Comparison of ENCODE assay signal across 19 mouse cellular contexts in genomic region chr5:67410426-67410825, GRCm38 (mm10). TPM values are rescaled to one million over a fixed set of nuclear protein-coding genes. Genes with fewer than 3 reads are reported as not detected.
A peak's percentile ranks its signal among the peaks of the same experiment; 100 is the strongest.
DNase-seq lines count a peak whose midpoint lies in the region.
"Had no signal": no experiment of that assay in that cellular context is flagged by ENCODE, and none has a peak within 500 bp of the region (broad histone marks: within the 10 kb centered on the region; RNA-seq: fewer than 3 reads in every experiment).

No protein-coding gene starts in this region.

- peaks cover 42% of the 10 kb centered on the region for H3K36me3 ChIP-seq in heart, embryonic 10.5 days
- H3K36me3 ChIP-seq: forebrain, embryonic 15.5 days; hindbrain, embryonic 12.5 days; limb, embryonic 15.5 days; midbrain, embryonic 15.5 days had no signal

- H3K9me3 ChIP-seq in heart, embryonic 10.5 days: no peaks in the 10 kb centered on the region
- H3K9me3 ChIP-seq: forebrain, embryonic 15.5 days; hindbrain, embryonic 12.5 days; limb, embryonic 15.5 days; midbrain, embryonic 15.5 days had no signal

- peaks cover 45% of the 10 kb centered on the region for H3K4me1 ChIP-seq in heart, embryonic 10.5 days
- H3K4me1 ChIP-seq: forebrain, embryonic 15.5 days; hindbrain, embryonic 12.5 days; midbrain, embryonic 15.5 days had no signal

- DNase-seq in heart, embryonic 10.5 days (ENCODE audit: low spot score): peak; percentile 84
- DNase-seq in heart, postnatal 25 days (ENCODE audit: low spot score): no peak
- peak; percentile 46 for DNase-seq in urinary bladder, postnatal 14 days (ENCODE audit: low spot score)
- no peak for DNase-seq in urinary bladder, postnatal 4 days (ENCODE audit: low spot score in 2 of 2)
- peak; percentile 20 for DNase-seq in lung, postnatal 14 days
- DNase-seq in cerebellum, adult 18-20 months: no peak
- DNase-seq in ovary, postnatal 36 days (ENCODE audit: low spot score): no peak
- DNase-seq in thymus, adult 18-20 months: no peak
- DNase-seq: adrenal gland, postnatal 14 days; cerebellum, postnatal 25 days; gastrocnemius, postnatal 14 days; kidney, adult 2 months; kidney, postnatal 36 days; layer of hippocampus, postnatal 36 days; right cerebral cortex, postnatal 4 days had no signal

- H3K27ac ChIP-seq in heart, embryonic 10.5 days: peak overlapping the region; percentile 76; the same call in 1 of the 2 replicates
- H3K27ac ChIP-seq: forebrain, embryonic 15.5 days; hindbrain, embryonic 12.5 days; limb, embryonic 15.5 days; midbrain, embryonic 15.5 days had no signal

- intact Hi-C loops in heart, postnatal 25 days (cut with DNase I): no loop called here

- WGBS in heart, embryonic 10.5 days: 15% methylated on average over 4 of the region's 4 CpGs

- no peaks in the 10 kb centered on the region for H3K27me3 ChIP-seq in heart, embryonic 10.5 days (ENCODE audit: insufficient read depth, poor library complexity, severe bottlenecking)
- H3K27me3 ChIP-seq: forebrain, embryonic 15.5 days; hindbrain, embryonic 12.5 days; limb, embryonic 15.5 days; midbrain, embryonic 15.5 days had no signal

- no peak overlapping the region for H3K4me3 ChIP-seq in heart, embryonic 10.5 days
- H3K4me3 ChIP-seq: forebrain, embryonic 15.5 days; hindbrain, embryonic 12.5 days; limb, embryonic 15.5 days; midbrain, embryonic 15.5 days had no signal

RNA-seq across cellular contexts. Expression of gene Bend4, which starts 17.7 kb away (rescaled TPM):
- 23.5 and 24.0 TPM in 2 replicates for polyA plus RNA-seq in heart, embryonic 10.5 days (2016; fragmentation: Nextera tagmentation; extraction: Ambion mirVana)
- 1 to 10 TPM; 2.3 TPM for total RNA-seq in heart, postnatal 25 days (2021)

Comparison
In these comparisons a context has a peak if more than half of its experiments do, and no peak if none do; other contexts are left out.
1. DNase-seq: peak in heart, embryonic 10.5 days (single experiment), urinary bladder, postnatal 14 days (single experiment) and lung, postnatal 14 days (single experiment); none in heart, postnatal 25 days (single experiment), urinary bladder, postnatal 4 days (0 of 2), cerebellum, adult 18-20 months (0 of 2), ovary, postnatal 36 days (single experiment) and thymus, adult 18-20 months (0 of 2).